Mouse (Mus musculus): ENCODE data around the gene Gldc. TPM values are rescaled to one million over a fixed set of nuclear protein-coding genes. Genes with fewer than 3 reads are reported as not detected.
A peak's percentile ranks its signal among the peaks of the same experiment; 100 is the strongest.

Gene Gldc
- total and polyA plus RNA-seq, 3 experiments: 0.11 TPM; not detected in 2

- H3K36me3 ChIP-seq (replicated peaks): peaks cover 87% of the 10 kb centered on the region
These were observed 83.5 kb downstream of the Gldc start for GRCm38 (mm10) chr19:30091644-30092295.

GRCm38 (mm10) chr19:30090163-30090562, 85.1 kb downstream of the Gldc start:
- no peak for TF ChIP-seq GATA2 (IDR thresholded peaks at IDR 0.05; ENCODE audit: borderline replicate concordance, low read depth, low read length)
- no peak for TF ChIP-seq POLR2AphosphoS5 (IDR thresholded peaks at IDR 0.05; ENCODE audit: insufficient replicate concordance, low read depth, low read length)
- no peak for TF ChIP-seq GATA1 (IDR thresholded peaks at IDR 0.05; ENCODE audit: borderline replicate concordance, low read length)
- no peak for TF ChIP-seq TAL1 (conservative IDR thresholded peaks at IDR 0.05; ENCODE audit: low read depth, low read length)
- TF ChIP-seq CTCF (IDR thresholded peaks at IDR 0.05; ENCODE audit: low read depth, low read length): no peak
- no peak overlapping the region for H3K4me3 ChIP-seq (ENCODE audit: low read depth, low read length)
- no peak for DNase-seq (ENCODE audit: low spot score)
- peaks cover 86% of the 10 kb centered on the region for H3K36me3 ChIP-seq (replicated peaks)
- no peaks in the 10 kb centered on the region for H3K9me3 ChIP-seq (replicated peaks)
- no peaks in the 10 kb centered on the region for H3K4me1 ChIP-seq (ENCODE audit: insufficient read depth, low read depth, low read length)
- no peak for ATAC-seq (ENCODE audit: extremely low read depth, insufficient number of reproducible peaks, low FRiP score, poor library complexity, severe bottlenecking)
- H3K27me3 ChIP-seq (ENCODE audit: insufficient read depth, low read length): no peaks in the 10 kb centered on the region

More at GRCm38 (mm10) chr19:30091644-30092295, 83.5 kb downstream of the Gldc start:
- Histone ChIP-seq H3K4me3 (ENCODE audit: low read depth, low read length) (no peak overlapping the region), H3K9me3 (replicated peaks) (no peaks in the 10 kb centered on the region), H3K27me3 (ENCODE audit: insufficient read depth, low read length) (no peaks in the 10 kb centered on the region), H3K4me1 (ENCODE audit: insufficient read depth, low read depth, low read length) (no peaks in the 10 kb centered on the region)
- DNase-seq (ENCODE audit: low spot score) (no peak), ATAC-seq (ENCODE audit: extremely low read depth, insufficient number of reproducible peaks, low FRiP score, poor library complexity, severe bottlenecking) (no peak)
- TF ChIP-seq CTCF (IDR thresholded peaks at IDR 0.05; ENCODE audit: low read depth, low read length): no peak
- TF ChIP-seq POLR2AphosphoS5 (IDR thresholded peaks at IDR 0.05; ENCODE audit: insufficient replicate concordance, low read depth, low read length): no peak
- no peak for TF ChIP-seq GATA2 (IDR thresholded peaks at IDR 0.05; ENCODE audit: borderline replicate concordance, low read depth, low read length)
- no peak for TF ChIP-seq GATA1 (IDR thresholded peaks at IDR 0.05; ENCODE audit: borderline replicate concordance, low read length)
- no peak for TF ChIP-seq TAL1 (conservative IDR thresholded peaks at IDR 0.05; ENCODE audit: low read depth, low read length)

GRCm38 (mm10) chr19:30065797-30066196, 109.4 kb downstream of the Gldc start:
- H3K4me1 ChIP-seq (ENCODE audit: insufficient read depth, low read depth, low read length): peaks cover 10% of the 10 kb centered on the region; the same call in 1 of the 2 replicates
- TF ChIP-seq TAL1 (conservative IDR thresholded peaks at IDR 0.05; ENCODE audit: low read depth, low read length): no peak
- no peaks in the 10 kb centered on the region for H3K27me3 ChIP-seq (ENCODE audit: insufficient read depth, low read length)
- DNase-seq (ENCODE audit: low spot score) (no peak), ATAC-seq (ENCODE audit: extremely low read depth, insufficient number of reproducible peaks, low FRiP score, poor library complexity, severe bottlenecking) (no peak)
- no peaks in the 10 kb centered on the region for H3K9me3 ChIP-seq (replicated peaks)
- H3K36me3 ChIP-seq (replicated peaks): peaks cover 45% of the 10 kb centered on the region
- no peak overlapping the region for H3K4me3 ChIP-seq (ENCODE audit: low read depth, low read length)

GRCm38 (mm10) chr19:30054218-30054617, 121.0 kb downstream of the Gldc start:
- Histone ChIP-seq H3K4me1 (ENCODE audit: insufficient read depth, low read depth, low read length) (peaks cover 36% of the 10 kb centered on the region), H3K9me3 (replicated peaks) (no peaks in the 10 kb centered on the region), H3K36me3 (replicated peaks) (peaks cover 34% of the 10 kb centered on the region), H3K4me3 (ENCODE audit: low read depth, low read length) (no peak overlapping the region), H3K27me3 (ENCODE audit: insufficient read depth, low read length) (no peaks in the 10 kb centered on the region)
- DNase-seq (ENCODE audit: low spot score) (no peak), ATAC-seq (ENCODE audit: extremely low read depth, insufficient number of reproducible peaks, low FRiP score, poor library complexity, severe bottlenecking) (no peak)
- TF ChIP-seq TAL1 (conservative IDR thresholded peaks at IDR 0.05; ENCODE audit: low read depth, low read length) (no peak), GATA2 (IDR thresholded peaks at IDR 0.05; ENCODE audit: borderline replicate concordance, low read depth, low read length) (no peak)

GRCm38 (mm10) chr19:30051479-30051878, 123.8 kb downstream of the Gldc start:
- TF ChIP-seq TAL1 (conservative IDR thresholded peaks at IDR 0.05; ENCODE audit: low read depth, low read length) (no peak), GATA1 (IDR thresholded peaks at IDR 0.05; ENCODE audit: borderline replicate concordance, low read length) (no peak), CTCF (IDR thresholded peaks at IDR 0.05; ENCODE audit: low read depth, low read length) (no peak), GATA2 (IDR thresholded peaks at IDR 0.05; ENCODE audit: borderline replicate concordance, low read depth, low read length) (no peak), POLR2AphosphoS5 (IDR thresholded peaks at IDR 0.05; ENCODE audit: insufficient replicate concordance, low read depth, low read length) (no peak)
- ATAC-seq (ENCODE audit: extremely low read depth, insufficient number of reproducible peaks, low FRiP score, poor library complexity, severe bottlenecking): no peak
- peaks cover 44% of the 10 kb centered on the region for H3K36me3 ChIP-seq (replicated peaks)
- no peaks in the 10 kb centered on the region for H3K27me3 ChIP-seq (ENCODE audit: insufficient read depth, low read length)
- no peak for DNase-seq (ENCODE audit: low spot score)
- peaks cover 48% of the 10 kb centered on the region for H3K4me1 ChIP-seq (ENCODE audit: insufficient read depth, low read depth, low read length)
- H3K4me3 ChIP-seq (ENCODE audit: low read depth, low read length): no peak overlapping the region
- peaks cover 5% of the 10 kb centered on the region for H3K9me3 ChIP-seq (replicated peaks)

- H3K27me3 ChIP-seq (ENCODE audit: insufficient read depth, low read length): no peaks in the 10 kb centered on the region
- H3K36me3 ChIP-seq (replicated peaks): peaks cover 45% of the 10 kb centered on the region
- H3K4me3 ChIP-seq (ENCODE audit: low read depth, low read length): no peak overlapping the region; the same call in 1 of the 2 replicates
- H3K9me3 ChIP-seq (replicated peaks): peaks cover 5% of the 10 kb centered on the region
- ATAC-seq (ENCODE audit: extremely low read depth, insufficient number of reproducible peaks, low FRiP score, poor library complexity, severe bottlenecking): peak; percentile 90
- H3K4me1 ChIP-seq (ENCODE audit: insufficient read depth, low read depth, low read length): peaks cover 48% of the 10 kb centered on the region
- TF ChIP-seq TAL1 (conservative IDR thresholded peaks at IDR 0.05; ENCODE audit: low read depth, low read length) (peak; percentile 51), CTCF (IDR thresholded peaks at IDR 0.05; ENCODE audit: low read depth, low read length) (no peak)
- DNase-seq (ENCODE audit: low spot score): peak; percentile 57
These were observed 124.6 kb downstream of the Gldc start for GRCm38 (mm10) chr19:30050584-30050983.

Other genes with a start within 250 kb of the Gldc start
- gene Trpd52l3, start 171.6 kb downstream of the Gldc start, total RNA-seq (2014; fragmentation: Nextera tagmentation): not detected in 2 replicates
- 0.05 TPM in 1 of 2 replicates, not detected in the other for gene Trpd52l3, start 171.6 kb downstream of the Gldc start, total RNA-seq (2017)
- not detected in 2 replicates for gene Trpd52l3, start 171.6 kb downstream of the Gldc start, polyA plus RNA-seq (2012)
- 110 and 137 TPM in 2 replicates for gene Uhrf2, start 144.9 kb downstream of the Gldc start, total RNA-seq (2014; fragmentation: Nextera tagmentation)
- 79.4 and 91.5 TPM in 2 replicates for gene Uhrf2, start 144.9 kb downstream of the Gldc start, total RNA-seq (2017)
- 13.5 and 19.4 TPM in 2 replicates for gene Uhrf2, start 144.9 kb downstream of the Gldc start, polyA plus RNA-seq (2012)
- gene Mbl2, start 57.5 kb upstream of the Gldc start, total RNA-seq (2014; fragmentation: Nextera tagmentation): not detected in 2 replicates
- not detected in 2 replicates for gene Mbl2, start 57.5 kb upstream of the Gldc start, total RNA-seq (2017)
- gene Mbl2, start 57.5 kb upstream of the Gldc start, polyA plus RNA-seq (2012): not detected in 2 replicates

All from G1E (cell line).